In genomic region chr19:53422358-53423308, GRCm38 (mm10) we compare ENCODE assay signal across 11 mouse cellular contexts. TPM values are rescaled to one million over a fixed set of nuclear protein-coding genes. Genes with fewer than 3 reads are reported as not detected.
DNase-seq lines count a peak whose midpoint lies in the region; ATAC-seq and TF ChIP-seq lines count a peak whose summit lies in the region.
"Had no signal": no experiment of that assay in that cellular context is flagged by ENCODE, and none has a peak within 500 bp of the region (broad histone marks: within the 10 kb centered on the region; RNA-seq: fewer than 3 reads in every experiment).

No protein-coding gene starts in this region.

- ATAC-seq in heart, embryonic 11.5 days (replicated peaks; ENCODE audit: insufficient number of reproducible peaks, low FRiP score, low TSS enrichment), result no peak
- no peak for ATAC-seq in liver, postnatal 0 days
- ATAC-seq: forebrain, embryonic 14.5 days had no signal

- intact Hi-C loops in heart, postnatal 25 days (cut with DNase I), result no loop called here

- H3K9me3 ChIP-seq in heart, embryonic 11.5 days (replicated peaks; ENCODE audit: control insufficient read depth, low read length), result no peaks in the 10 kb centered on the region
- H3K9me3 ChIP-seq in liver, postnatal 0 days (ENCODE audit: low read length), result no peaks in the 10 kb centered on the region

- H3K4me1 ChIP-seq in heart, embryonic 11.5 days (ENCODE audit: control insufficient read depth, insufficient read depth, low read length), result peaks cover 26% of the 10 kb centered on the region
- peaks cover 7% of the 10 kb centered on the region; the same call in 1 of the 2 replicates for H3K4me1 ChIP-seq in bone marrow, adult 2 months (ENCODE audit: control insufficient read depth, insufficient read depth, low read length)
- H3K4me1 ChIP-seq in liver, postnatal 0 days (ENCODE audit: insufficient read depth), result peaks cover 29% of the 10 kb centered on the region

- no peak overlapping the region for H3K27ac ChIP-seq in heart, embryonic 11.5 days (ENCODE audit: low read depth, low read length)
- H3K27ac ChIP-seq in bone marrow, adult 2 months (ENCODE audit: control insufficient read depth, insufficient read depth, low read depth, low read length, poor library complexity), result peak overlapping the region; percentile 43; the same call in 1 of the 2 replicates
- H3K27ac ChIP-seq in liver, postnatal 0 days (ENCODE audit: low read depth), result peak overlapping the region; percentile 79; the same call in 1 of the 2 replicates
- H3K27ac ChIP-seq: hindbrain, embryonic 14.5 days had no signal

- WGBS in heart, embryonic 11.5 days (ENCODE audit: insufficient replicate concordance), result 60% methylated on average over 18 of the region's 18 CpGs
- WGBS in bone marrow, adult 2 months, result 34% methylated on average over 18 of the region's 18 CpGs
- WGBS in liver, postnatal 0 days (ENCODE audit: insufficient replicate concordance), result 49% methylated on average over 18 of the region's 18 CpGs

- TF ChIP-seq EP300 in liver, postnatal 0 days (IDR thresholded peaks at IDR 0.05; ENCODE audit: low read depth), result no peak

- no peaks in the 10 kb centered on the region for H3K27me3 ChIP-seq in heart, embryonic 11.5 days (ENCODE audit: control insufficient read depth, insufficient read depth, low read length)
- 0 out of 2 replicates have a peak, but pooled peaks cover 3% of the 10 kb centered on the region for H3K27me3 ChIP-seq in liver, postnatal 0 days (ENCODE audit: insufficient read depth, low read length)

- no peak overlapping the region for H3K4me3 ChIP-seq in heart, embryonic 11.5 days (ENCODE audit: low read depth, low read length)
- H3K4me3 ChIP-seq in bone marrow, adult 2 months (replicated peaks; ENCODE audit: control insufficient read depth, low read depth, low read length), result no peak overlapping the region
- H3K4me3 ChIP-seq in liver, postnatal 0 days (ENCODE audit: low read depth, low read length), result no peak overlapping the region

- peak overlapping the region; percentile 41 for H3K4me2 ChIP-seq in heart, embryonic 11.5 days
- H3K4me2 ChIP-seq in liver, postnatal 0 days (ENCODE audit: low read depth, low read length), result peak overlapping the region; percentile 42; the same call in 1 of the 2 replicates

- H3K9ac ChIP-seq in heart, embryonic 11.5 days (ENCODE audit: low read depth, low read length), result no peak overlapping the region
- no peak overlapping the region for H3K9ac ChIP-seq in liver, postnatal 0 days (replicated peaks)
- H3K9ac ChIP-seq: hindbrain, embryonic 14.5 days had no signal

- no peak for TF ChIP-seq POLR2A in bone marrow, adult 2 months (IDR thresholded peaks at IDR 0.05; ENCODE audit: borderline replicate concordance, control insufficient read depth, low read depth, low read length)

- no peak for DNase-seq in heart, postnatal 25 days (ENCODE audit: low spot score)
- peak; percentile 34 for DNase-seq in retina, postnatal 1 day
- DNase-seq in retina, embryonic 14.5 days (ENCODE audit: low spot score), result no peak
- no peak for DNase-seq in liver, postnatal 0 days
- no peak for DNase-seq in adrenal gland, postnatal 25 days
- DNase-seq in ovary, postnatal 14 days (ENCODE audit: low spot score), result no peak
- DNase-seq: layer of hippocampus, postnatal 36 days had no signal

- TF ChIP-seq CTCF in bone marrow, adult 2 months (IDR thresholded peaks at IDR 0.05; ENCODE audit: control insufficient read depth, insufficient read depth, low read length), result no peak
- TF ChIP-seq CTCF in liver, postnatal 0 days (IDR thresholded peaks at IDR 0.05; ENCODE audit: low read depth), result no peak; the same call in 1 of the 2 replicates

- H3K36me3 ChIP-seq in heart, embryonic 11.5 days (ENCODE audit: control insufficient read depth, insufficient read depth, low read length), result no peaks in the 10 kb centered on the region
- H3K36me3 ChIP-seq in liver, postnatal 0 days (replicated peaks; ENCODE audit: insufficient read depth, low read length), result no peaks in the 10 kb centered on the region

RNA-seq across cellular contexts. Expression of gene Smndc1, which starts 32.3 kb away (rescaled TPM):
- polyA plus RNA-seq in heart, embryonic 11.5 days (2014; fragmentation: Nextera tagmentation; extraction: Ambion mirVana), result 38.4 and 40.0 TPM in 2 replicates
- total RNA-seq in heart, postnatal 25 days (2021), result 10 to 100 TPM; 28.8 to 33.2 TPM
- 28.2 and 41.2 TPM in 2 replicates for polyA plus RNA-seq in bone marrow, adult 2 months (2011; ENCODE audit: insufficient read depth, insufficient read length, low replicate concordance, missing spikeins)
- polyA plus RNA-seq in liver, postnatal 0 days (2015; fragmentation: Nextera tagmentation; extraction: Ambion mirVana), result 18.9 and 21.7 TPM in 2 replicates
- total RNA-seq in adrenal gland, postnatal 25 days (2021), result 44.9 and 49.6 TPM in 2 replicates

RNA-seq across cellular contexts. Expression of gene Gm10197, which starts 51.1 kb away (rescaled TPM):
- polyA plus RNA-seq in heart, embryonic 11.5 days (2014; fragmentation: Nextera tagmentation; extraction: Ambion mirVana), result 2.1 and 3.5 TPM in 2 replicates
- not detected for total RNA-seq in heart, postnatal 25 days (2021)
- polyA plus RNA-seq in bone marrow, adult 2 months (2011; ENCODE audit: insufficient read depth, insufficient read length, low replicate concordance, missing spikeins), result not detected in 2 replicates
- polyA plus RNA-seq in liver, postnatal 0 days (2015; fragmentation: Nextera tagmentation; extraction: Ambion mirVana), result not detected in 2 replicates
- not detected in 2 replicates for total RNA-seq in adrenal gland, postnatal 25 days (2021)
- total RNA-seq: layer of hippocampus, postnatal 36 days had no signal
- polyA plus RNA-seq: hindbrain, embryonic 14.5 days had no signal
